ENCODE assay signal across 23 mouse cellular contexts in the genomic region with DNA sequence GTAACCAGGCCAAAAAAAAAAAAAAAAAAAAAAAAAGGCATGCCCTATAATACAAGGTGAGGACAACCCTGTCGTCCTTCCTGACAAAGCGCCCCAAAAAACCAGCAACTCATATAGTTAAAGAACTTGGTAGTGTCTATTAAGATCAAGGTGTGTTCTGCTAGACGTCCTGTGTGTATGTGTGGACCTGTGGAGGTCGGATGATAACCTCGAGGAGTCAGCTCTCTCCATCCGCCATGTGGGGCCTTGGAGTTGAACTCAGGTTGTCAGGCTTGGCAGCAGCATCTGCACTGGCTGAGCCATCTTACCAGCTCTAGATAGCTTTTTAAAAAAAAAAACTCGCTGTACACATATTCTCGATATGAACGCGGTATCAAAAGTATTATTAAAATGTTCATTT. TPM values are rescaled to one million over a fixed set of nuclear protein-coding genes. Genes with fewer than 3 reads are reported as not detected.
DNase-seq lines count a peak whose midpoint lies in the region; ATAC-seq and TF ChIP-seq lines count a peak whose summit lies in the region.
"Had no signal": no experiment of that assay in that cellular context is flagged by ENCODE, and none has a peak within 500 bp of the region (broad histone marks: within the 10 kb centered on the region; RNA-seq: fewer than 3 reads in every experiment).

No protein-coding gene starts in this region.

- peaks cover 44% of the 10 kb centered on the region for H3K4me1 ChIP-seq in forebrain, embryonic 12.5 days
- peaks cover 67% of the 10 kb centered on the region for H3K4me1 ChIP-seq in forebrain, embryonic 10.5 days
- peaks cover 9% of the 10 kb centered on the region for H3K4me1 ChIP-seq in hindbrain, embryonic 14.5 days (replicated peaks; ENCODE audit: control insufficient read depth, insufficient read depth, low read length)
- peaks cover 11% of the 10 kb centered on the region for H3K4me1 ChIP-seq in hindbrain, embryonic 16.5 days (ENCODE audit: control insufficient read depth, insufficient read depth, low read depth, low read length)
- peaks cover 48% of the 10 kb centered on the region for H3K4me1 ChIP-seq in liver, postnatal 0 days (ENCODE audit: insufficient read depth)
- H3K4me1 ChIP-seq in liver, embryonic 12.5 days: peaks cover 56% of the 10 kb centered on the region
- peaks cover 14% of the 10 kb centered on the region; the same call in 1 of the 2 replicates for H3K4me1 ChIP-seq in small intestine, adult 2 months (ENCODE audit: control insufficient read depth, insufficient read depth, insufficient read length, low read length)

- TF ChIP-seq CTCF in liver, postnatal 0 days (IDR thresholded peaks at IDR 0.05; ENCODE audit: low read depth): no peak
- TF ChIP-seq CTCF in small intestine, adult 2 months (IDR thresholded peaks at IDR 0.05; ENCODE audit: extremely low read depth, insufficient read length, insufficient replicate concordance, low read depth, low read length): no peak

- no peak overlapping the region for H3K4me3 ChIP-seq in forebrain, embryonic 12.5 days (replicated peaks)
- H3K4me3 ChIP-seq in forebrain, embryonic 10.5 days: no peak overlapping the region
- no peak overlapping the region; the same call in 1 of the 2 replicates for H3K4me3 ChIP-seq in hindbrain, embryonic 14.5 days (replicated peaks; ENCODE audit: low read length)
- H3K4me3 ChIP-seq in hindbrain, embryonic 16.5 days (ENCODE audit: low read length): no peak overlapping the region
- H3K4me3 ChIP-seq in liver, postnatal 0 days (ENCODE audit: low read depth, low read length): no peak overlapping the region
- no peak overlapping the region for H3K4me3 ChIP-seq in liver, embryonic 12.5 days
- peak overlapping the region; percentile 18; the same call in 1 of the 2 replicates for H3K4me3 ChIP-seq in small intestine, adult 2 months (ENCODE audit: low read depth, low read length)

- H3K27ac ChIP-seq in forebrain, embryonic 12.5 days: no peak overlapping the region
- no peak overlapping the region for H3K27ac ChIP-seq in forebrain, embryonic 10.5 days
- H3K27ac ChIP-seq in hindbrain, embryonic 14.5 days: no peak overlapping the region
- no peak overlapping the region for H3K27ac ChIP-seq in hindbrain, embryonic 16.5 days (ENCODE audit: low read depth, low read length)
- no peak overlapping the region for H3K27ac ChIP-seq in liver, postnatal 0 days (ENCODE audit: low read depth)
- H3K27ac ChIP-seq in liver, embryonic 12.5 days: no peak overlapping the region
- no peak overlapping the region for H3K27ac ChIP-seq in small intestine, adult 2 months (ENCODE audit: insufficient read depth, low read depth, low read length)
- H3K27ac ChIP-seq: kidney, postnatal 0 days; midbrain, embryonic 13.5 days; neural tube, embryonic 15.5 days had no signal

- H3K27me3 ChIP-seq in forebrain, embryonic 12.5 days: 0 out of 2 replicates have a peak, but pooled peaks cover 3% of the 10 kb centered on the region
- H3K27me3 ChIP-seq in forebrain, embryonic 10.5 days (ENCODE audit: poor library complexity, severe bottlenecking): peaks cover 10% of the 10 kb centered on the region; the same call in 1 of the 2 replicates
- no peaks in the 10 kb centered on the region for H3K27me3 ChIP-seq in hindbrain, embryonic 14.5 days (ENCODE audit: control insufficient read depth, insufficient read depth, low read length)
- 0 out of 2 replicates have a peak, but pooled peaks cover 2% of the 10 kb centered on the region for H3K27me3 ChIP-seq in hindbrain, embryonic 16.5 days (replicated peaks; ENCODE audit: control insufficient read depth, insufficient read depth, low read length)
- no peaks in the 10 kb centered on the region for H3K27me3 ChIP-seq in liver, postnatal 0 days (ENCODE audit: insufficient read depth, low read length)
- H3K27me3 ChIP-seq in liver, embryonic 12.5 days (replicated peaks): no peaks in the 10 kb centered on the region
- H3K27me3 ChIP-seq in small intestine, adult 2 months (ENCODE audit: control insufficient read depth, insufficient read depth, low read length): no peaks in the 10 kb centered on the region

- ATAC-seq in forebrain, embryonic 12.5 days (ENCODE audit: low FRiP score): no peak
- no peak for ATAC-seq in hindbrain, embryonic 14.5 days (ENCODE audit: low FRiP score)
- ATAC-seq in hindbrain, embryonic 16.5 days: no peak
- no peak for ATAC-seq in liver, postnatal 0 days
- no peak for ATAC-seq in liver, embryonic 12.5 days
- ATAC-seq: forebrain, embryonic 16.5 days; lung, postnatal 0 days; midbrain, embryonic 13.5 days; Patski had no signal

- no peaks in the 10 kb centered on the region for H3K36me3 ChIP-seq in forebrain, embryonic 12.5 days (replicated peaks)
- no peaks in the 10 kb centered on the region for H3K36me3 ChIP-seq in forebrain, embryonic 10.5 days (replicated peaks)
- no peaks in the 10 kb centered on the region for H3K36me3 ChIP-seq in hindbrain, embryonic 14.5 days (replicated peaks; ENCODE audit: control insufficient read depth, insufficient read depth)
- no peaks in the 10 kb centered on the region for H3K36me3 ChIP-seq in hindbrain, embryonic 16.5 days (ENCODE audit: control insufficient read depth, insufficient read depth, low read length)
- H3K36me3 ChIP-seq in liver, postnatal 0 days (replicated peaks; ENCODE audit: insufficient read depth, low read length): no peaks in the 10 kb centered on the region
- no peaks in the 10 kb centered on the region for H3K36me3 ChIP-seq in liver, embryonic 12.5 days
- H3K36me3 ChIP-seq in small intestine, adult 2 months (ENCODE audit: control insufficient read depth, insufficient read depth, low read length): peaks cover 5% of the 10 kb centered on the region
- H3K36me3 ChIP-seq: midbrain, embryonic 13.5 days; neural tube, embryonic 15.5 days had no signal

- no peak for DNase-seq in forebrain, embryonic 10.5 days (ENCODE audit: extremely low spot score, low spot score)
- no peak for DNase-seq in hindbrain, embryonic 14.5 days (ENCODE audit: low spot score)
- DNase-seq in liver, postnatal 0 days: no peak
- DNase-seq in spleen, adult 12 weeks (ENCODE audit: low spot score): no peak
- DNase-seq: cerebellum, adult 18-20 months; cerebellum, postnatal 10 days; heart, postnatal 14 days; kidney, adult 8-10 months; liver; lung, adult 18-20 months; lung, postnatal 4 days; right cerebral cortex, postnatal 14 days; spleen, adult 18-20 months had no signal

- TF ChIP-seq POLR2A in small intestine, adult 2 months (IDR thresholded peaks at IDR 0.05; ENCODE audit: low read depth, low read length): no peak

- no peak overlapping the region for H3K9ac ChIP-seq in forebrain, embryonic 12.5 days
- H3K9ac ChIP-seq in hindbrain, embryonic 14.5 days: no peak overlapping the region
- H3K9ac ChIP-seq in hindbrain, embryonic 16.5 days (ENCODE audit: low read depth, low read length): no peak overlapping the region
- no peak overlapping the region for H3K9ac ChIP-seq in liver, postnatal 0 days (replicated peaks)
- H3K9ac ChIP-seq in liver, embryonic 12.5 days: no peak overlapping the region
- H3K9ac ChIP-seq: midbrain, embryonic 13.5 days; neural tube, embryonic 15.5 days had no signal

- H3K4me2 ChIP-seq in forebrain, embryonic 12.5 days: peak overlapping the region; percentile 89; the same call in 1 of the 2 replicates
- peak overlapping the region; percentile 84; the same call in 1 of the 2 replicates for H3K4me2 ChIP-seq in hindbrain, embryonic 14.5 days (replicated peaks)
- H3K4me2 ChIP-seq in hindbrain, embryonic 16.5 days (ENCODE audit: low read length): no peak overlapping the region
- H3K4me2 ChIP-seq in liver, postnatal 0 days (ENCODE audit: low read depth, low read length): peak overlapping the region; percentile 97
- H3K4me2 ChIP-seq in liver, embryonic 12.5 days: no peak overlapping the region; the same call in 1 of the 2 replicates

- no peaks in the 10 kb centered on the region for H3K9me3 ChIP-seq in forebrain, embryonic 12.5 days
- no peaks in the 10 kb centered on the region for H3K9me3 ChIP-seq in forebrain, embryonic 10.5 days
- H3K9me3 ChIP-seq in hindbrain, embryonic 14.5 days (ENCODE audit: control insufficient read depth, low read length): no peaks in the 10 kb centered on the region
- no peaks in the 10 kb centered on the region for H3K9me3 ChIP-seq in hindbrain, embryonic 16.5 days (ENCODE audit: control insufficient read depth, low read length)
- H3K9me3 ChIP-seq in liver, postnatal 0 days (ENCODE audit: low read length): no peaks in the 10 kb centered on the region
- H3K9me3 ChIP-seq in liver, embryonic 12.5 days (replicated peaks): no peaks in the 10 kb centered on the region
- H3K9me3 ChIP-seq: midbrain, embryonic 13.5 days; neural tube, embryonic 15.5 days had no signal

- no peak for TF ChIP-seq EP300 in liver, postnatal 0 days (IDR thresholded peaks at IDR 0.05; ENCODE audit: low read depth)

- 90% methylated on average over 10 of the region's 10 CpGs for WGBS in forebrain, embryonic 12.5 days
- 91% methylated on average over 10 of the region's 10 CpGs for WGBS in forebrain, embryonic 10.5 days
- 90% methylated on average over 10 of the region's 10 CpGs for WGBS in hindbrain, embryonic 14.5 days
- WGBS in hindbrain, embryonic 16.5 days: 89% methylated on average over 10 of the region's 10 CpGs
- WGBS in liver, postnatal 0 days (ENCODE audit: insufficient replicate concordance): 77% methylated on average over 10 of the region's 10 CpGs
- 77% methylated on average over 10 of the region's 10 CpGs for WGBS in liver, embryonic 12.5 days (ENCODE audit: insufficient replicate concordance)
- WGBS in small intestine, adult 2 months: 86% methylated on average over 10 of the region's 10 CpGs

RNA-seq across cellular contexts. Expression of a gene that starts 2.4 kb away (rescaled TPM):
- polyA plus RNA-seq in forebrain, embryonic 12.5 days (2016; fragmentation: Nextera tagmentation; extraction: Ambion mirVana): 16.7 and 17.2 TPM in 2 replicates
- 13.6 and 14.0 TPM in 2 replicates for polyA plus RNA-seq in forebrain, embryonic 10.5 days (2016; fragmentation: Nextera tagmentation; extraction: Ambion mirVana)
- 3.8 and 4.4 TPM in 2 replicates for polyA plus RNA-seq in hindbrain, embryonic 14.5 days (2014; fragmentation: Nextera tagmentation; extraction: Ambion mirVana)
- 3.5 and 3.8 TPM in 2 replicates for polyA plus RNA-seq in hindbrain, embryonic 16.5 days (2015; fragmentation: Nextera tagmentation; extraction: Ambion mirVana)
- 23.5 and 24.6 TPM in 2 replicates for polyA plus RNA-seq in liver, postnatal 0 days (2015; fragmentation: Nextera tagmentation; extraction: Ambion mirVana)
- polyA plus RNA-seq in liver, embryonic 12.5 days (2016; fragmentation: Nextera tagmentation; extraction: Ambion mirVana): 14.5 and 14.7 TPM in 2 replicates
- 16.3 and 44.1 TPM in 2 replicates for polyA plus RNA-seq in small intestine, adult 2 months (2012; rRNA removed)

Comparison
In these comparisons a context has a peak if more than half of its experiments do, and no peak if none do; other contexts are left out.
1. H3K4me2 ChIP-seq: peak in forebrain, embryonic 12.5 days (single experiment), hindbrain, embryonic 14.5 days (single experiment) and liver, postnatal 0 days (single experiment); none in hindbrain, embryonic 16.5 days (single experiment) and liver, embryonic 12.5 days (single experiment).